Mouse (Mus musculus): ENCODE measurements around the gene Abcb9. TPM values are rescaled to one million over a fixed set of nuclear protein-coding genes. Genes with fewer than 3 reads are reported as not detected.
"Not testable (repeated sequence)": the region's sequence is repeated elsewhere in the genome, so short reads cannot be mapped to it uniquely, and the experiment has no call there.

Gene Abcb9
- polyA plus RNA-seq, 1 experiment from 2014 or later, result 1.1 TPM

DNA sequence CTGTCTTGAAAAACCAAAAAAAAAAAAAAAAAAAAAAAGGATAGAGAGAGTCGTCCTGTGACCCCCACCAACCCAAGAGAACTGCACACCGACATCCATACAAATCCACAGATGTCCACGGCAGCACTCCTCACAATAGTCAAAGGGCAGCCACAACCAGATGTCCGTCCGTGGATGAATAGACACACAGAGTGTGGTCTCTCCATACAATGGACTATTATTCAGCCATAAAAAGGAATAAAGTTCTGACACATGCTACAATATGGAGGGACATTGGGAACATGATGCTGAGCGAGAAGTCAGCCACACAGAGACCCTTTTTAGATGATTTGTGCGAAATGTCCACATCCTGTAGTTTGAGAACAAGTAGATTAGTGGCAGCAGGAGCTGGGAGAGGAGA, 36.8 kb downstream of the Abcb9 start:
- H3K27ac ChIP-seq (ENCODE audit: low read depth, low read length), result no peak overlapping the region
- no peaks in the 10 kb centered on the region for H3K4me1 ChIP-seq (ENCODE audit: control insufficient read depth, insufficient read depth, low read length)
- H3K4me2 ChIP-seq, result no peak overlapping the region
- no peak overlapping the region for H3K4me3 ChIP-seq (ENCODE audit: low read depth, low read length)
- ATAC-seq (replicated peaks; ENCODE audit: insufficient number of reproducible peaks, low FRiP score, low TSS enrichment), result no peak
- H3K9ac ChIP-seq (ENCODE audit: low read depth, low read length), result no peak overlapping the region
- WGBS (ENCODE audit: insufficient replicate concordance), result 85% methylated on average over 7 of the region's 7 CpGs
- H3K9me3 ChIP-seq (replicated peaks; ENCODE audit: control insufficient read depth, low read length), result no peaks in the 10 kb centered on the region
- H3K27me3 ChIP-seq (ENCODE audit: control insufficient read depth, insufficient read depth, low read length), result 0 out of 2 replicates have a peak, but pooled peaks cover 2% of the 10 kb centered on the region
- H3K36me3 ChIP-seq (ENCODE audit: control insufficient read depth, insufficient read depth, low read length), result no peaks in the 10 kb centered on the region

DNA sequence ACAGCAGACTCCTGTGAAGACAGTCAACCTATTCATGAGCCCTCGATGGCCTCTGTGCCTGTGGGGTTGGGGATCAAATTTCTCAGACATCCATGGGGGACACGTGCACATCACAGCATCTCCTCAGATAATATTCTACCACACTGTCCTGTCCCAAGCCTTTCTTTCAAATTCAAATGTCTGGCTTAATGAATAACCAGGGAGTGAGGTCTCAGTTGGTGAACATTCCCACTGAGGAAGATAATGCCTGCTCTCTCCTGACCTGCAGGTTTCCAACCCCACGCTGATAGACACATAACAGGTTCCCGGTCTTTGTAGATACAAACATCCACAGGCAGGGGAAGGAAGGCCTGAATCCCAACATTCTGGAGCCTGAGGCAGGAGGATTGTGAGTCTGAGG, 38.6 kb downstream of the Abcb9 start:
- ATAC-seq (replicated peaks; ENCODE audit: insufficient number of reproducible peaks, low FRiP score, low TSS enrichment), result no peak
- Histone ChIP-seq H3K4me1 (ENCODE audit: control insufficient read depth, insufficient read depth, low read length) (peaks cover 4% of the 10 kb centered on the region; the same call in 1 of the 2 replicates), H3K27ac (ENCODE audit: low read depth, low read length) (no peak overlapping the region), H3K27me3 (ENCODE audit: control insufficient read depth, insufficient read depth, low read length) (no peaks in the 10 kb centered on the region), H3K9me3 (replicated peaks; ENCODE audit: control insufficient read depth, low read length) (no peaks in the 10 kb centered on the region), H3K4me3 (ENCODE audit: low read depth, low read length) (no peak overlapping the region), H3K4me2 (no peak overlapping the region), H3K9ac (ENCODE audit: low read depth, low read length) (no peak overlapping the region), H3K36me3 (ENCODE audit: control insufficient read depth, insufficient read depth, low read length) (no peaks in the 10 kb centered on the region)
- WGBS (ENCODE audit: insufficient replicate concordance), result 62% methylated on average over 4 of the region's 4 CpGs

DNA sequence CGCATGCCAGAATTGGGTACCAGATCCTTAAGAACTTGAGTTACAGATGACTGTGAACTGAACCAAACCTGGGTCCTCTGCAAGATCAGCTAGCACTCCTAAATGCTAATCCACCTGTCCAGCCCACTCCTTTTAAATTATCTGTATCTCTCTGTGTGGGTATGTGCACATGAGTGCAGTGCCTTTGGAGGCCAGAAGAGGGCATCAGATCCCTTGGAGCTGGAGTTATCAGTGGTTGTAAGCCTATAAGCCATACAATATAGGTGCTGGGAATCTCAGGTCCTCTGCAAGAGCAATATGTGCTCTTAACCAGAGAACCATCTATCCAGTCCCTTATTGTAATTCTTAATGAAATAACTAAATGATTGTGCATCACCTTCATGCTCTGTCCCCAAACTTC, 39.4 kb downstream of the Abcb9 start:
- no peak for ATAC-seq (replicated peaks; ENCODE audit: insufficient number of reproducible peaks, low FRiP score, low TSS enrichment)
- no peaks in the 10 kb centered on the region for H3K27me3 ChIP-seq (ENCODE audit: control insufficient read depth, insufficient read depth, low read length)
- H3K4me1 ChIP-seq (ENCODE audit: control insufficient read depth, insufficient read depth, low read length), result peaks cover 5% of the 10 kb centered on the region; the same call in 1 of the 2 replicates
- no peaks in the 10 kb centered on the region for H3K36me3 ChIP-seq (ENCODE audit: control insufficient read depth, insufficient read depth, low read length)
- H3K9me3 ChIP-seq (replicated peaks; ENCODE audit: control insufficient read depth, low read length), result no peaks in the 10 kb centered on the region
- no peak overlapping the region for H3K9ac ChIP-seq (ENCODE audit: low read depth, low read length)
- H3K4me3 ChIP-seq (ENCODE audit: low read depth, low read length), result no peak overlapping the region
- no peak overlapping the region for H3K27ac ChIP-seq (ENCODE audit: low read depth, low read length)
- no peak overlapping the region for H3K4me2 ChIP-seq
- 97% methylated on average over 1 of the region's 1 CpGs for WGBS (ENCODE audit: insufficient replicate concordance)

DNA sequence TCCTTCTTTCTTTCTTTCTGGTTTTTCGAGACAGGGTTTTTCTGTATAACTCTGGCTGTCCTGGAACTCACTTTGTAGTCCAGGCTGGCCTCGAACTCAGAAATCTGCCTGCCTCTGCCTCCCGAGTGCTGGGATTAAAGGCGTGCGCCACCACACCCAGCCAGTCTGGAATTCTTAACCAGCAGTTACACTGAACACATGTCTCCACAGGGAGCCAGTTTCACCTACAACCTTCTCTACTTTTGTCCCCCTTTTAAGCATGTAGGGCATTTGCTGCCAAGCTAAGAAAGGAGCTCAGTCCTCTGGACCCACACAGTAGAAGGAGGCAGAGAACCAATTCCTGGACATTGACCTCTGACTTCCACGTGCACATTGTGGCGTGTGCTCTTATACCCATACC, 43.0 kb downstream of the Abcb9 start:
- not testable (repeated sequence) for H3K4me2 ChIP-seq; H3K27me3 ChIP-seq (ENCODE audit: control insufficient read depth, insufficient read depth, low read length); H3K9me3 ChIP-seq (replicated peaks; ENCODE audit: control insufficient read depth, low read length); H3K4me3 ChIP-seq (ENCODE audit: low read depth, low read length); H3K36me3 ChIP-seq (ENCODE audit: control insufficient read depth, insufficient read depth, low read length); ATAC-seq (replicated peaks; ENCODE audit: insufficient number of reproducible peaks, low FRiP score, low TSS enrichment); H3K9ac ChIP-seq (ENCODE audit: low read depth, low read length)
- peaks cover 23% of the 10 kb centered on the region for H3K4me1 ChIP-seq (ENCODE audit: control insufficient read depth, insufficient read depth, low read length)
- H3K27ac ChIP-seq (ENCODE audit: low read depth, low read length), result 0 out of 2 replicates have a peak overlapping the region, but pooled peaks have one; percentile 13
- WGBS (ENCODE audit: insufficient replicate concordance), result 91% methylated on average over 7 of the region's 7 CpGs

DNA sequence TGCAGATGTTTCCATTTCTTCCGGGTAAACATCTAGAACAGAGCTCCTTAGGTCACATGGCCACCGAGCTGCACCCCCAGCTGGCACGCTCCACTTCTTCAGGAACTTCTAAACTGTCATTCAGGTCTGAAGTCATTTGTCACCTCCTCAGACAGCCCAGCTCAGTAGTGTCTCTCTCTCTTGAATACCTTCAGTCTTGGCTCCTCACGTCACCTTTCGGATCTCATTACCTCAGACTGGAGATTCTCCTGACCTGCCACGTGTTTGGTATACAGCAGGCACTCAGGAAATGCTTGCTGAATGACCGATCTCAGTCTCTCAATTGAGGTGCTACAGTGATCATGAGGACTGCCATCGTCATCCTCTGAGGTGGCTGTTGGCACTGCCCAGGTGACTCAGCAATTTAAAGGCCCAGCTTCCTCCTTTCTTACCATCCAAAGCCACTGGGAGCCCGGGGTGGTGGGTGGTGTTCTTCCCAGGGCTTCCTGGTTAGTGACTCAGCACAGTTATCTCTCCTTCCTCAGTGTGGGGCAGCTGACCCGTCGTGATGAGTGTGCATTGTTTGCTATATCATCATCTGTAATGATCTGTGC, 43.6 kb downstream of the Abcb9 start:
- Histone ChIP-seq H3K9ac (ENCODE audit: low read depth, low read length) (peak overlapping the region; percentile 39; the same call in 1 of the 2 replicates), H3K9me3 (replicated peaks; ENCODE audit: control insufficient read depth, low read length) (no peaks in the 10 kb centered on the region), H3K27ac (ENCODE audit: low read depth, low read length) (peak overlapping the region; percentile 68), H3K4me3 (ENCODE audit: low read depth, low read length) (peak overlapping the region; percentile 11), H3K4me2 (peak overlapping the region; percentile 32; the same call in 1 of the 2 replicates), H3K4me1 (ENCODE audit: control insufficient read depth, insufficient read depth, low read length) (peaks cover 24% of the 10 kb centered on the region), H3K36me3 (ENCODE audit: control insufficient read depth, insufficient read depth, low read length) (no peaks in the 10 kb centered on the region), H3K27me3 (ENCODE audit: control insufficient read depth, insufficient read depth, low read length) (no peaks in the 10 kb centered on the region)
- WGBS (ENCODE audit: insufficient replicate concordance), result 62% methylated on average over 11 of the region's 11 CpGs
- ATAC-seq (replicated peaks; ENCODE audit: insufficient number of reproducible peaks, low FRiP score, low TSS enrichment), result peak; percentile 90

GRCm38 (mm10) chr5:124050095-124051050, 45.2 kb downstream of the Abcb9 start:
- Histone ChIP-seq H3K9me3 (replicated peaks; ENCODE audit: control insufficient read depth, low read length) (no peaks in the 10 kb centered on the region), H3K36me3 (ENCODE audit: control insufficient read depth, insufficient read depth, low read length) (no peaks in the 10 kb centered on the region), H3K4me2 (peak overlapping the region; percentile 51), H3K4me3 (ENCODE audit: low read depth, low read length) (peak overlapping the region; percentile 12), H3K27ac (ENCODE audit: low read depth, low read length) (peak overlapping the region; percentile 83), H3K4me1 (ENCODE audit: control insufficient read depth, insufficient read depth, low read length) (peaks cover 32% of the 10 kb centered on the region), H3K9ac (ENCODE audit: low read depth, low read length) (peak overlapping the region; percentile 64), H3K27me3 (ENCODE audit: control insufficient read depth, insufficient read depth, low read length) (no peaks in the 10 kb centered on the region)
- WGBS (ENCODE audit: insufficient replicate concordance), result 21% methylated on average over 14 of the region's 14 CpGs
- 0 out of 2 replicates have a peak, but pooled peaks have one; percentile 22 for ATAC-seq (replicated peaks; ENCODE audit: insufficient number of reproducible peaks, low FRiP score, low TSS enrichment)

DNA sequence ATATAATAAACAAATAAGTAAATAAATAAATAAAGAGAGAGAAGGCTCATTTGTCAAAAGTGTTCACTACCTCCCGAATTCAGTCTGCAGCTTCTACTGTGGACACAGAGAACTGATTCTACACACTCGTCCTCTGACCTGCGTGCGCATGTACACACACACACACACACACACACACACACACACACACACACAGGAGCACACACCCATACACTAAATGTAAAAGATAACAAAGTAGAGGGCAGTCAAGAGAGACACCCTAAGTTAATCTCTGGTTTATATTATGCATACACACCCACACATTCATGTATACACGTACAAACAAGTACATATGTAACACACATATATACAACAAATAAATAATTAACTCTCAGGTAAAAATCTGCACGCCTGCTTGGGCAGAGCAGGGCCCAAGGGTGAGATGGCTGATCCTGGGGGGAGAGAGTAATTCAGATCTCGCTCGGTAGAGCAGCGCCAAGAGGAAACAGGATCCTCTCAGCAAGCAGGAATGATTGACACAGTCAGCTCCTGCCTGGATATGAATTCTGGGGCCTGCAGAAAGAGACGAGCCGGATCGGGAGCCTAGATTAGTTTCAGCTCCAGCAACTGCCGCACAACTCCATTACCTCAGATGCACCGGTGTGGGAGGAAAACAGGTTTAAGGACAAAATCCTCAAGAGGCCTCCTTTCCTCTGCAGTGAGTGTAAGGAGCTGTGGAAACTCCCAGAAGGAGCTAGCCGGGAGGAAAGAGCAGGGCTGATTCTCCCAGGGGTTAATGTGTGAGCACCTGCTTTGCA, 46.2 kb downstream of the Abcb9 start:
- Histone ChIP-seq H3K4me2 (peak overlapping the region; percentile 51), H3K4me3 (ENCODE audit: low read depth, low read length) (peak overlapping the region; percentile 12; the same call in 1 of the 2 replicates)

GRCm38 (mm10) chr5:124046741-124047401, 48.7 kb downstream of the Abcb9 start:
- Histone ChIP-seq H3K27me3 (ENCODE audit: control insufficient read depth, insufficient read depth, low read length) (no peaks in the 10 kb centered on the region), H3K4me2 (no peak overlapping the region), H3K36me3 (ENCODE audit: control insufficient read depth, insufficient read depth, low read length) (no peaks in the 10 kb centered on the region), H3K4me3 (ENCODE audit: low read depth, low read length) (no peak overlapping the region), H3K4me1 (ENCODE audit: control insufficient read depth, insufficient read depth, low read length) (peaks cover 39% of the 10 kb centered on the region), H3K9me3 (replicated peaks; ENCODE audit: control insufficient read depth, low read length) (no peaks in the 10 kb centered on the region), H3K9ac (ENCODE audit: low read depth, low read length) (no peak overlapping the region), H3K27ac (ENCODE audit: low read depth, low read length) (no peak overlapping the region)
- WGBS (ENCODE audit: insufficient replicate concordance), result 65% methylated on average over 7 of the region's 7 CpGs
- no peak for ATAC-seq (replicated peaks; ENCODE audit: insufficient number of reproducible peaks, low FRiP score, low TSS enrichment)

More for the DNA sequence above, 46.2 kb downstream of the Abcb9 start:
- peaks cover 34% of the 10 kb centered on the region for H3K4me1 ChIP-seq (ENCODE audit: control insufficient read depth, insufficient read depth, low read length)
- WGBS (ENCODE audit: insufficient replicate concordance), result 54% methylated on average over 15 of the region's 15 CpGs
- H3K9me3 ChIP-seq (replicated peaks; ENCODE audit: control insufficient read depth, low read length), result no peaks in the 10 kb centered on the region
- H3K27me3 ChIP-seq (ENCODE audit: control insufficient read depth, insufficient read depth, low read length), result no peaks in the 10 kb centered on the region
- ATAC-seq (replicated peaks; ENCODE audit: insufficient number of reproducible peaks, low FRiP score, low TSS enrichment), result no peak
- H3K27ac ChIP-seq (ENCODE audit: low read depth, low read length), result peak overlapping the region; percentile 83
- peak overlapping the region; percentile 64 for H3K9ac ChIP-seq (ENCODE audit: low read depth, low read length)
- no peaks in the 10 kb centered on the region for H3K36me3 ChIP-seq (ENCODE audit: control insufficient read depth, insufficient read depth, low read length)
